Mouse (Mus musculus): ENCODE data around the gene Exoc6b.

- no peak for TF ChIP-seq CTCF (IDR thresholded peaks at IDR 0.05; ENCODE audit: low read depth)
- TF ChIP-seq EP300 (IDR thresholded peaks at IDR 0.05; ENCODE audit: low read depth): no peak
Measured at GRCm38 (mm10) chr6:84617051-84617450, 452.3 kb downstream of the Exoc6b start.
